Mouse (Mus musculus) liver, embryonic 18 days (tissue): ENCODE measurements around the gene Lamp1. TPM values are rescaled to one million over a fixed set of nuclear protein-coding genes. Genes with fewer than 3 reads are reported as not detected.

Experiments used
- polyA plus RNA-seq: library from polyadenylated mRNA; depleted of rRNA; stranded (reverse); fragments of >200 nt; gene quantifications from 2 replicates; pipeline ENCODE4 v1.2.3, GENCODE M21; 2012; rRNA removed

Gene Lamp1
- 179 and 185 TPM in 2 replicates for polyA plus RNA-seq

GRCm38 (mm10) chr8:13158718-13159376, at the start of gene Lamp1:
TSS of gene Lamp1 (plus strand) at chr8:13159161.

GRCm38 (mm10) chr8:13200301-13201012, 41.5 kb downstream of the Lamp1 start, which contains the start of gene Grtp1:
TSS of gene Grtp1 (minus strand) at chr8:13200620.

Other genes with a start within 250 kb of the Lamp1 start
- gene F7, start 133.1 kb upstream of the Lamp1 start, polyA plus RNA-seq, result 15.6 and 20.5 TPM in 2 replicates
- gene F10, start 121.9 kb upstream of the Lamp1 start, polyA plus RNA-seq, result 251 and 253 TPM in 2 replicates
- gene Proz, start 98.2 kb upstream of the Lamp1 start, polyA plus RNA-seq, result 114 and 118 TPM in 2 replicates
- 8.3 and 10.0 TPM in 2 replicates for gene Pcid2, start 53.7 kb upstream of the Lamp1 start, polyA plus RNA-seq
- 40.9 and 44.7 TPM in 2 replicates for gene Cul4a, start 53.5 kb upstream of the Lamp1 start, polyA plus RNA-seq
- 4.9 and 5.4 TPM in 2 replicates for gene Grtp1, start 41.5 kb downstream of the Lamp1 start, polyA plus RNA-seq
- gene Adprhl1, start 95.0 kb downstream of the Lamp1 start, polyA plus RNA-seq, result not detected in 2 replicates
- 6.2 and 6.5 TPM in 2 replicates for gene Dcun1d2, start 129.0 kb downstream of the Lamp1 start, polyA plus RNA-seq
- gene Tmco3, start 129.0 kb downstream of the Lamp1 start, polyA plus RNA-seq, result 3.9 and 4.0 TPM in 2 replicates
- gene Tfdp1, start 179.6 kb downstream of the Lamp1 start, polyA plus RNA-seq, result 68.0 and 68.1 TPM in 2 replicates
- not detected in 2 replicates for gene Atp4b, start 237.7 kb downstream of the Lamp1 start, polyA plus RNA-seq
- gene Grk1, start 245.9 kb downstream of the Lamp1 start, polyA plus RNA-seq, result 0.01 and 0.02 TPM in 2 replicates